Mouse (Mus musculus) ES-E14 (cell line): ENCODE data around the gene Chmp1a. TPM values are rescaled to one million over a fixed set of nuclear protein-coding genes. Genes with fewer than 3 reads are reported as not detected.

ENCODE experiments used
- DNase-seq: peaks from one replicate; pipeline ENCODE4 v3.0.0-alpha.2; 2013; ENCODE audit warnings: low read depth, low spot score
- H3K27ac ChIP-seq: 2 replicates; pipeline ENCODE4 v1.5.1; 2012; ENCODE audit warnings: low read depth, mild to moderate bottlenecking, low read length, moderate library complexity, mixed read lengths; ENCODE audit not compliant: poor library complexity, insufficient read depth, severe bottlenecking
- H3K36me3 ChIP-seq: 2 replicates; pipeline ENCODE4 v1.6.1; 2012; ENCODE audit warnings: mild to moderate bottlenecking, low read length, moderate library complexity, mixed read lengths; ENCODE audit not compliant: control insufficient read depth, poor library complexity, insufficient read depth, severe bottlenecking
- H3K4me1 ChIP-seq, 2 experiments: fragments of 150-350 bp in 1 of 2; sonication (generic) in 1 of 2; 2 replicates each; pipeline ENCODE4 v1.6.1; 2012; ENCODE audit warnings: low read length in 2 of 2, mild to moderate bottlenecking in 1 of 2, mixed read lengths in 1 of 2; ENCODE audit not compliant: control insufficient read depth in 2 of 2, insufficient read depth in 2 of 2, poor library complexity in 1 of 2
- H3K4me3 ChIP-seq, 2 experiments: fragments of 150-350 bp in 1 of 2; sonication (generic) in 1 of 2; 2 replicates each; pipeline ENCODE4 v1.5.1; 2012; ENCODE audit warnings: low read length in 2 of 2, low read depth in 1 of 2, mild to moderate bottlenecking in 1 of 2, mixed read lengths in 1 of 2; ENCODE audit not compliant: insufficient read depth in 1 of 2, poor library complexity in 1 of 2, severe bottlenecking in 1 of 2
- H3K9ac ChIP-seq: 2 replicates; pipeline ENCODE4 v1.6.1; 2012; ENCODE audit warnings: low read depth, mild to moderate bottlenecking, low read length, mixed read lengths; ENCODE audit not compliant: poor library complexity, insufficient read depth, severe bottlenecking
- H3K9me3 ChIP-seq: fragments of 150-350 bp; sonication (generic); 2 replicates; pipeline ENCODE4 v1.6.1; 2012; ENCODE audit warnings: low read depth, mild to moderate bottlenecking, low read length; ENCODE audit not compliant: control insufficient read depth, insufficient read depth
- CHD2 ChIP-seq: IDR thresholded peaks from 2 replicates; pipeline ENCODE4 v1.6.1; 2014; ENCODE audit warnings: mild to moderate bottlenecking, low read depth, low read length, inconsistent platforms
- HCFC1 ChIP-seq: IDR thresholded peaks from 2 replicates; pipeline ENCODE4 v1.6.1; 2012; ENCODE audit warnings: low read length, inconsistent platforms, borderline replicate concordance; ENCODE audit not compliant: insufficient read depth
- MAFK ChIP-seq: IDR thresholded peaks from 2 replicates; pipeline ENCODE4 v1.6.1; 2014; ENCODE audit warnings: mild to moderate bottlenecking, low read depth, low read length, inconsistent platforms; ENCODE audit not compliant: insufficient read depth
- ZC3H11A ChIP-seq: IDR thresholded peaks from 2 replicates; pipeline ENCODE4 v1.6.1; 2012; ENCODE audit warnings: low read depth, mild to moderate bottlenecking, inconsistent platforms, low read length, borderline replicate concordance
- ZNF384 ChIP-seq: IDR thresholded peaks from 2 replicates; pipeline ENCODE4 v1.6.1; 2012; ENCODE audit warnings: low read depth, low read length, inconsistent platforms
- in situ Hi-C, 2 experiments: fragments of 600-800 bp; cut with MboI; formaldehyde crosslinking; loops; one replicate each; pipeline ENCODE4 v1.15.1; 2025; ENCODE audit warnings: low sequenced_read_pairs in 2 of 2, inconsistent platforms in 1 of 2; ENCODE audit not compliant: unreplicated experiment in 2 of 2
- total RNA-seq: library from RNA; depleted of rRNA; stranded (reverse); fragments of 300-350 nt; gene quantifications from 2 replicates; pipeline ENCODE4 v1.2.3, GENCODE M21; 2012

Chmp1a gene
- total RNA-seq, 1 experiment, result 86.0 TPM

DNA sequence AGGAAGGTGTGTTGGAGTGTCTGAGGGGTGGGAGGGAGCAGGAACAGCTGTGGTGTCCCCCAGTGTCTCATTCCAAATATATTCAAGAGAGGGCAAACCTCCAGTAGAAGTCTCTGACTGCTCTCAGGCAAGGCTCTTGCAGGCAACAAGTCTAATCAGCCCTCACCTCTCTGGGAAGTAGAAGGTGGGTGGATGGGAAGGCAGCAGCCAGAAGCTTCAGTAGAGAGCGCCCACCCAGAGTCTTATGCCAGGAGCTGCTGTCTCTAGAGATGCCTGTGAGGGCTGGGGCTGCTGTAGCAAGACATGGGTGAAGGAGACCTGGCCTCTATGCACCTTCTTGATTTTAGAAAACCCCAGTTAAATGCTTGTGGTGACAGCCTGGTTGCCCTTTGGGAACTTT, 15.9 kb upstream of the Chmp1a start:
- no peak overlapping the region for H3K4me3 ChIP-seq
- TF ChIP-seq MAFK (no peak), HCFC1 (no peak)
- H3K9ac ChIP-seq, result no peak overlapping the region
- peaks cover 2 to 10% of the 10 kb centered on the region in 2 experiments; a peak in 3 of 4 replicates for H3K4me1 ChIP-seq
- no peak overlapping the region for H3K27ac ChIP-seq
- H3K36me3 ChIP-seq, result peaks cover 20% of the 10 kb centered on the region
- in situ Hi-C loops, result no loop called here
- H3K9me3 ChIP-seq, result no peaks in the 10 kb centered on the region
- no peak for DNase-seq

DNA sequence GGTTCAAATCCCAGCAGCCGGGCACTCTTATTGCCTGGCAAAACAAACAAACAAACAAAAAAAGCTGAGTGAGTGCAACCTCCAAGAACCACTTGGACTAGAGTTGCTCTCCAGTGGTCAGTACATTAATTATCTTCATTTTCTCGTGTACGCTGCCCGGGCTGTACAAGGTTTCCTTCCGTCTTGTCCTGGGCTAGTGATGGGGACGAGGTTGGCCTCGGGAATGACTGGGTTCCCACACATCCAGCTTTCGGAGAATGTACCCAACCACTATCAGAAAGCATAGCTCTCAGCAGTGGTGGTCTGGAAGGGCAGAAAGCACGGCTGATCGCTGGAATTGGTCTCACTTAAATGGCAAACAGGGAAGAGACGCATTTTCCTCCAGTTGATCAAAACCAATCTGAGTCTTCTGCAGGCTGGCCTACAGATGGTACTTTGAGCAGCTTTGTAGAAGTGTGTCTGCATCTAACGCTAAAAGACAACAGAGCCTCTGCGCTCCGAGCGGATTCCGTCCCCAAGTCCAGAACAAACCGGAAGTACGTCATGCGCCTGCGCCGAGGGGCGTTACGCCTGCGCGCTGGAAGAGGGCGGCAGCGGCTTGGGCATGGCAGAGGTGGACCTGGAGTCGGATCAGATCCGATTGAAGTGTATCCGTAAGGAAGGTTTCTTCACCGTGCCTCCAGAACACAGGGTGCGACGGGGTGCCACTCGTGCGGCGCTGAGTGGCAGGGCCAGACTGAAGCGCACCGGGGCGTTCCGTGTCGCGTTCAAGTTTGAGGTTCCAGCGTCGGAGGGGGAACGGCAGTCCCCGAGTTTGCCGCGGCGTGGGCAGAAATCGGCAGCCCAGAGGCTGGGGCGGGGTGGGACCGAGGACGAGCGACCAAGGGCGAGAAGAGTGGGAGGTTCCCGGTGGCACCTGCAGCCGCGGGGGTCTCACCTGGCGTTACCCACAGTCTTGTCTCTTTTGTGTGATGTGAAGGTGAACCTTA, 12.0 kb upstream of the Chmp1a start, which contains the start of gene Cdk10:
TSS of gene Cdk10 (plus strand) at position 565 of the 989 bp plus-strand sequence.
- peaks cover 0 to 2% of the 10 kb centered on the region in 2 experiments; a peak in 1 of 4 replicates for H3K4me1 ChIP-seq
- TF ChIP-seq CHD2, result no peak
- peak; percentile 77; the same call in 1 of the 2 replicates for TF ChIP-seq HCFC1
- H3K36me3 ChIP-seq, result peaks cover 14% of the 10 kb centered on the region
- in situ Hi-C loops, result no loop called here
- H3K4me3 ChIP-seq, result peak within 1 kb of the TSS; percentile 85 to 90
- H3K27ac ChIP-seq, result 0 out of 2 replicates have a peak within 1 kb of the TSS, but pooled peaks have one; percentile 15
- H3K9me3 ChIP-seq, result no peaks in the 10 kb centered on the region
- peak within 1 kb of the TSS; percentile 94 for H3K9ac ChIP-seq
- DNase-seq, result peak; percentile 87

DNA sequence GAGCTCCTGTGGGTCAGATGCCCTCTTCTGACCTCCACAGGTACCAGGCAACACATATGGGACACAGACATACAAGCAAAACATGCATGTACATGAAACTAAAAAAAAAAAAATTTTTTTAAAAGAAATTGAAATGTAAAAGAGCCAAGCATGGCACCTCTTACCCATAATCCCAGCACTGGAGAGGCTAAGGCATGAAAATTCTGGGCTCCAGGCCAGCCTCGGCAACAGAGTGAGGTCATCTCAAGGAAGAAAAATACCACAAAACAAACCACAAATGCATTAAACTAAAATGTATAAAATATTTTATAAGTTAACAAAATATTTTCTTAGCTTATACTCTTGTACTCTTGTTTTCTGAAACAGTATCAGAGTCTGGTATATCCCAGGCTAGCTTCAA, 8.4 kb upstream of the Chmp1a start:
- DNase-seq, result no peak
- H3K9ac ChIP-seq, result no peak overlapping the region
- peaks cover 2 to 3% of the 10 kb centered on the region in 2 experiments; a peak in 2 of 4 replicates for H3K4me1 ChIP-seq

DNA sequence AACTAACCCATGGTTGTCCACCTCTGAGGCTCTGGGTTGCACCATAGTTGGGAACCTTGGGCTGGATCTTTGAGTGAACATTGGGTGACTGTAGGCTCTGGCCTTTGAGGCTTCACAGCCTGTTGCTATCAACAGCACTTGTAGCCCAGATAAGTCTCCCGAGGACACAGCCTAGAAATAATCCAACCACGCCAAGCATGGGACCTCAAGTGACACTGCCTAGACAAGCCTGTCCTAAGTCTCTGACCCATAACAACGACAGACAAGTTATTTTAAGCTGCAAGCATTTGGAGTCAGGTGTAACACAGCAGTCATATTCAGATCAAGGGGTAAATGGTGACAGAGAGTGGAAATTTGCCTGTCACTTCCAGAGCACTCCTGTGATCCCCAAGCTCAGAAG, 2.9 kb upstream of the Chmp1a start:
- in situ Hi-C loops, result no loop called here
- Histone ChIP-seq H3K4me3 (no peak overlapping the region), H3K4me1 (peaks cover 2 to 3% of the 10 kb centered on the region in 2 experiments; a peak in 2 of 4 replicates), H3K9ac (no peak overlapping the region), H3K9me3 (no peaks in the 10 kb centered on the region), H3K27ac (no peak overlapping the region), H3K36me3 (no peaks in the 10 kb centered on the region; the same call in 1 of the 2 replicates)
- DNase-seq, result no peak
- no peak for TF ChIP-seq ZC3H11A
- TF ChIP-seq HCFC1, result no peak
- no peak for TF ChIP-seq ZNF384
- no peak for TF ChIP-seq MAFK
- TF ChIP-seq CHD2, result no peak

More for the DNA sequence above, 8.4 kb upstream of the Chmp1a start:
- H3K27ac ChIP-seq, result no peak overlapping the region
- TF ChIP-seq ZNF384 (no peak), MAFK (no peak), ZC3H11A (no peak), CHD2 (no peak), HCFC1 (no peak)
- H3K4me3 ChIP-seq, result no peak overlapping the region
- H3K36me3 ChIP-seq, result no peaks in the 10 kb centered on the region
- H3K9me3 ChIP-seq, result no peaks in the 10 kb centered on the region
- in situ Hi-C loops, result no loop called here
